Mouse (Mus musculus): ENCODE measurements around the gene Slc22a15. TPM values are rescaled to one million over a fixed set of nuclear protein-coding genes. Genes with fewer than 3 reads are reported as not detected.
A peak's percentile ranks its signal among the peaks of the same experiment; 100 is the strongest.

Gene Slc22a15
- polyA plus RNA-seq, 1 experiment from 2014 or later = 7.6 TPM

GRCm38 (mm10) chr3:101948572-101948971, 24.3 kb upstream of the Slc22a15 start:
- H3K36me3 ChIP-seq (ENCODE audit: control insufficient read depth, insufficient read depth, low read length) = no peaks in the 10 kb centered on the region
- no peak overlapping the region for H3K9ac ChIP-seq (ENCODE audit: low read length)
- no peaks in the 10 kb centered on the region for H3K9me3 ChIP-seq (ENCODE audit: control insufficient read depth, low read length)
- H3K4me1 ChIP-seq (ENCODE audit: control insufficient read depth, insufficient read depth, low read length) = no peaks in the 10 kb centered on the region
- H3K4me2 ChIP-seq (ENCODE audit: low read depth) = no peak overlapping the region
- no peak for ATAC-seq (ENCODE audit: insufficient read depth, low FRiP score, low TSS enrichment)
- no peak for DNase-seq (ENCODE audit: low spot score)
- no peaks in the 10 kb centered on the region for H3K27me3 ChIP-seq (ENCODE audit: control insufficient read depth, insufficient read depth, low read length)
- H3K27ac ChIP-seq (ENCODE audit: low read depth, low read length) = no peak overlapping the region
- no peak overlapping the region for H3K4me3 ChIP-seq (ENCODE audit: low read depth, low read length)
- 59% methylated on average over 3 of the region's 3 CpGs for WGBS

- no peaks in the 10 kb centered on the region for H3K36me3 ChIP-seq (ENCODE audit: control insufficient read depth, insufficient read depth, low read length)
- H3K27me3 ChIP-seq (ENCODE audit: control insufficient read depth, insufficient read depth, low read length) = no peaks in the 10 kb centered on the region
- DNase-seq (ENCODE audit: low spot score) (no peak), ATAC-seq (ENCODE audit: insufficient read depth, low FRiP score, low TSS enrichment) (no peak)
- no peak overlapping the region for H3K4me3 ChIP-seq (ENCODE audit: low read depth, low read length)
- no peak overlapping the region for H3K4me2 ChIP-seq (ENCODE audit: low read depth)
- no peak overlapping the region for H3K9ac ChIP-seq (ENCODE audit: low read length)
- 68% methylated on average over 4 of the region's 4 CpGs for WGBS
- no peaks in the 10 kb centered on the region for H3K4me1 ChIP-seq (ENCODE audit: control insufficient read depth, insufficient read depth, low read length)
- no peaks in the 10 kb centered on the region for H3K9me3 ChIP-seq (ENCODE audit: control insufficient read depth, low read length)
- no peak overlapping the region for H3K27ac ChIP-seq (ENCODE audit: low read depth, low read length)
These were observed 23.0 kb upstream of the Slc22a15 start for GRCm38 (mm10) chr3:101947250-101947649.

- no peak overlapping the region for H3K9ac ChIP-seq (ENCODE audit: low read length)
- 78% methylated on average over 5 of the region's 5 CpGs for WGBS
- H3K9me3 ChIP-seq (ENCODE audit: control insufficient read depth, low read length) = no peaks in the 10 kb centered on the region
- no peaks in the 10 kb centered on the region for H3K36me3 ChIP-seq (ENCODE audit: control insufficient read depth, insufficient read depth, low read length)
- no peaks in the 10 kb centered on the region for H3K27me3 ChIP-seq (ENCODE audit: control insufficient read depth, insufficient read depth, low read length)
- H3K27ac ChIP-seq (ENCODE audit: low read depth, low read length) = no peak overlapping the region
- DNase-seq (ENCODE audit: low spot score) (no peak), ATAC-seq (ENCODE audit: insufficient read depth, low FRiP score, low TSS enrichment) (no peak)
- no peak overlapping the region for H3K4me3 ChIP-seq (ENCODE audit: low read depth, low read length)
- no peaks in the 10 kb centered on the region for H3K4me1 ChIP-seq (ENCODE audit: control insufficient read depth, insufficient read depth, low read length)
- H3K4me2 ChIP-seq (ENCODE audit: low read depth) = no peak overlapping the region
These were observed 21.0 kb upstream of the Slc22a15 start for GRCm38 (mm10) chr3:101945257-101945656.

GRCm38 (mm10) chr3:101940418-101940817, 16.2 kb upstream of the Slc22a15 start:
- Histone ChIP-seq H3K27ac (ENCODE audit: low read depth, low read length) (no peak overlapping the region), H3K4me2 (ENCODE audit: low read depth) (no peak overlapping the region), H3K9me3 (ENCODE audit: control insufficient read depth, low read length) (no peaks in the 10 kb centered on the region), H3K4me1 (ENCODE audit: control insufficient read depth, insufficient read depth, low read length) (no peaks in the 10 kb centered on the region; the same call in 1 of the 2 replicates), H3K9ac (ENCODE audit: low read length) (no peak overlapping the region), H3K36me3 (ENCODE audit: control insufficient read depth, insufficient read depth, low read length) (no peaks in the 10 kb centered on the region), H3K4me3 (ENCODE audit: low read depth, low read length) (no peak overlapping the region), H3K27me3 (ENCODE audit: control insufficient read depth, insufficient read depth, low read length) (no peaks in the 10 kb centered on the region)
- no peak for DNase-seq (ENCODE audit: low spot score)
- ATAC-seq (ENCODE audit: insufficient read depth, low FRiP score, low TSS enrichment) = no peak
- 87% methylated on average over 4 of the region's 4 CpGs for WGBS

- DNase-seq (ENCODE audit: low spot score) (no peak), ATAC-seq (ENCODE audit: insufficient read depth, low FRiP score, low TSS enrichment) (no peak)
- Histone ChIP-seq H3K27me3 (ENCODE audit: control insufficient read depth, insufficient read depth, low read length) (no peaks in the 10 kb centered on the region), H3K9ac (ENCODE audit: low read length) (no peak overlapping the region), H3K4me1 (ENCODE audit: control insufficient read depth, insufficient read depth, low read length) (no peaks in the 10 kb centered on the region; the same call in 1 of the 2 replicates), H3K4me2 (ENCODE audit: low read depth) (no peak overlapping the region), H3K9me3 (ENCODE audit: control insufficient read depth, low read length) (no peaks in the 10 kb centered on the region), H3K27ac (ENCODE audit: low read depth, low read length) (no peak overlapping the region), H3K4me3 (ENCODE audit: low read depth, low read length) (no peak overlapping the region), H3K36me3 (ENCODE audit: control insufficient read depth, insufficient read depth, low read length) (no peaks in the 10 kb centered on the region)
- 85% methylated on average over 3 of the region's 3 CpGs for WGBS
These were observed 15.6 kb upstream of the Slc22a15 start for GRCm38 (mm10) chr3:101939865-101940264.

GRCm38 (mm10) chr3:101939152-101939551, 14.9 kb upstream of the Slc22a15 start:
- DNase-seq (ENCODE audit: low spot score) = no peak
- no peak for ATAC-seq (ENCODE audit: insufficient read depth, low FRiP score, low TSS enrichment)
- Histone ChIP-seq H3K36me3 (ENCODE audit: control insufficient read depth, insufficient read depth, low read length) (no peaks in the 10 kb centered on the region), H3K27ac (ENCODE audit: low read depth, low read length) (no peak overlapping the region), H3K9ac (ENCODE audit: low read length) (no peak overlapping the region), H3K4me1 (ENCODE audit: control insufficient read depth, insufficient read depth, low read length) (no peaks in the 10 kb centered on the region; the same call in 1 of the 2 replicates), H3K9me3 (ENCODE audit: control insufficient read depth, low read length) (no peaks in the 10 kb centered on the region), H3K4me2 (ENCODE audit: low read depth) (no peak overlapping the region), H3K27me3 (ENCODE audit: control insufficient read depth, insufficient read depth, low read length) (no peaks in the 10 kb centered on the region), H3K4me3 (ENCODE audit: low read depth, low read length) (no peak overlapping the region)
- 70% methylated on average over 7 of the region's 7 CpGs for WGBS

GRCm38 (mm10) chr3:101936369-101936768, 12.1 kb upstream of the Slc22a15 start:
- no peak overlapping the region for H3K4me2 ChIP-seq (ENCODE audit: low read depth)
- no peak for DNase-seq (ENCODE audit: low spot score)
- no peaks in the 10 kb centered on the region for H3K27me3 ChIP-seq (ENCODE audit: control insufficient read depth, insufficient read depth, low read length)
- no peak for ATAC-seq (ENCODE audit: insufficient read depth, low FRiP score, low TSS enrichment)
- 64% methylated on average over 3 of the region's 3 CpGs for WGBS
- no peak overlapping the region for H3K9ac ChIP-seq (ENCODE audit: low read length)
- H3K4me3 ChIP-seq (ENCODE audit: low read depth, low read length) = no peak overlapping the region
- no peak overlapping the region for H3K27ac ChIP-seq (ENCODE audit: low read depth, low read length)
- no peaks in the 10 kb centered on the region; the same call in 1 of the 2 replicates for H3K4me1 ChIP-seq (ENCODE audit: control insufficient read depth, insufficient read depth, low read length)
- H3K36me3 ChIP-seq (ENCODE audit: control insufficient read depth, insufficient read depth, low read length) = no peaks in the 10 kb centered on the region
- H3K9me3 ChIP-seq (ENCODE audit: control insufficient read depth, low read length) = no peaks in the 10 kb centered on the region

GRCm38 (mm10) chr3:101933820-101934219, 9.6 kb upstream of the Slc22a15 start:
- H3K27me3 ChIP-seq (ENCODE audit: control insufficient read depth, insufficient read depth, low read length) = no peaks in the 10 kb centered on the region
- no peaks in the 10 kb centered on the region; the same call in 1 of the 2 replicates for H3K4me1 ChIP-seq (ENCODE audit: control insufficient read depth, insufficient read depth, low read length)
- H3K4me3 ChIP-seq (ENCODE audit: low read depth, low read length) = no peak overlapping the region
- no peak for DNase-seq (ENCODE audit: low spot score)
- no peaks in the 10 kb centered on the region for H3K9me3 ChIP-seq (ENCODE audit: control insufficient read depth, low read length)
- H3K36me3 ChIP-seq (ENCODE audit: control insufficient read depth, insufficient read depth, low read length) = no peaks in the 10 kb centered on the region
- H3K27ac ChIP-seq (ENCODE audit: low read depth, low read length) = no peak overlapping the region
- whole genome bisulfite sequencing = 94% methylated on average over 2 of the region's 2 CpGs
- no peak overlapping the region for H3K9ac ChIP-seq (ENCODE audit: low read length)
- no peak overlapping the region for H3K4me2 ChIP-seq (ENCODE audit: low read depth)
- no peak for ATAC-seq (ENCODE audit: insufficient read depth, low FRiP score, low TSS enrichment)

- H3K36me3 ChIP-seq (ENCODE audit: control insufficient read depth, insufficient read depth, low read length) = no peaks in the 10 kb centered on the region
- H3K27ac ChIP-seq (ENCODE audit: low read depth, low read length) = no peak overlapping the region
- H3K27me3 ChIP-seq (ENCODE audit: control insufficient read depth, insufficient read depth, low read length) = no peaks in the 10 kb centered on the region
- ATAC-seq (ENCODE audit: insufficient read depth, low FRiP score, low TSS enrichment) = 0 out of 2 replicates have a peak, but pooled peaks have one; percentile 36
- peaks cover 7% of the 10 kb centered on the region for H3K4me1 ChIP-seq (ENCODE audit: control insufficient read depth, insufficient read depth, low read length)
- no peak overlapping the region for H3K4me3 ChIP-seq (ENCODE audit: low read depth, low read length)
- no peak overlapping the region for H3K4me2 ChIP-seq (ENCODE audit: low read depth)
- H3K9ac ChIP-seq (ENCODE audit: low read length) = no peak overlapping the region
- WGBS = 34% methylated on average over 4 of the region's 4 CpGs
- H3K9me3 ChIP-seq (ENCODE audit: control insufficient read depth, low read length) = no peaks in the 10 kb centered on the region
- peak; percentile 52 for DNase-seq (ENCODE audit: low spot score)
These were observed 5.0 kb upstream of the Slc22a15 start for GRCm38 (mm10) chr3:101929105-101929876.
